Mouse (Mus musculus) lung, embryonic 16.5 days (tissue): ENCODE results near the gene Meltf. TPM values are rescaled to one million over a fixed set of nuclear protein-coding genes. Genes with fewer than 3 reads are reported as not detected.

Experiments used
- ATAC-seq: fragments of 200-750 bp; cut with Nextera tagmentation; 2 replicates; pipeline ENCODE4 v1.8.0; 2017; ENCODE audit warnings: low read depth, mild to moderate bottlenecking, moderate library complexity
- H3K27ac ChIP-seq: fragments of 300-500 bp; sonication (generic); 2 replicates; pipeline ENCODE4 v1.5.1; 2014; ENCODE audit warnings: mild to moderate bottlenecking, control low read depth, low read length
- H3K27me3 ChIP-seq: fragments of 300-500 bp; sonication (generic); 2 replicates; pipeline ENCODE4 v1.6.1; 2014; ENCODE audit warnings: low read depth, low read length, mixed read lengths; ENCODE audit not compliant: control insufficient read depth, insufficient read depth
- H3K36me3 ChIP-seq: fragments of 300-500 bp; sonication (generic); 2 replicates; pipeline ENCODE4 v1.6.1; 2014; ENCODE audit warnings: low read length; ENCODE audit not compliant: control insufficient read depth, insufficient read depth
- H3K4me1 ChIP-seq: fragments of 300-500 bp; sonication (generic); replicated peaks from 2 replicates; pipeline ENCODE4 v1.6.1; 2014; ENCODE audit warnings: low read length, mixed read lengths; ENCODE audit not compliant: control insufficient read depth, insufficient read depth
- H3K4me2 ChIP-seq: fragments of 300-500 bp; sonication (generic); 2 replicates; pipeline ENCODE4 v1.6.1; 2014; ENCODE audit warnings: low read depth, low read length, control low read depth
- H3K4me3 ChIP-seq: fragments of 300-500 bp; sonication (generic); 2 replicates; pipeline ENCODE4 v1.5.1; 2014; ENCODE audit warnings: mild to moderate bottlenecking, low read length, control low read depth
- H3K9ac ChIP-seq: fragments of 300-500 bp; sonication (generic); 2 replicates; pipeline ENCODE4 v1.6.1; 2014; ENCODE audit warnings: low read length, control low read depth
- H3K9me3 ChIP-seq: fragments of 300-500 bp; sonication (generic); 2 replicates; pipeline ENCODE4 v1.6.1; 2016; ENCODE audit warnings: low read length; ENCODE audit not compliant: control insufficient read depth
- WGBS: fragments of 180-500 bp; shearing (Covaris S2); extraction: QIAGEN DNeasy Blood & Tissue Kit; methylation state at CpG from one replicate; pipeline ENCODE4 v1.1.7; 2014; 5-methylcytosine and 5-hydroxymethylcytosine counted together
- polyA plus RNA-seq: library from polyadenylated mRNA; unstranded; fragments of >200 nt; fragmentation: Nextera tagmentation; extraction: Ambion mirVana; gene quantifications from 2 replicates; pipeline ENCODE4 v1.2.1, GENCODE M21; 2015

Meltf gene
- polyA plus RNA-seq, 1 experiment from 2014 or later: 0.13 TPM

- peak overlapping the region; percentile 36; the same call in 1 of the 2 replicates for H3K4me2 ChIP-seq
- peaks cover 11% of the 10 kb centered on the region for H3K4me1 ChIP-seq
- no peaks in the 10 kb centered on the region for H3K9me3 ChIP-seq
- H3K27me3 ChIP-seq: no peaks in the 10 kb centered on the region
- H3K36me3 ChIP-seq: no peaks in the 10 kb centered on the region
- no peak overlapping the region for H3K9ac ChIP-seq
- 48% methylated on average over 14 of the region's 14 CpGs for WGBS
- H3K4me3 ChIP-seq: no peak overlapping the region
- 0 out of 2 replicates have a peak, but pooled peaks have one; percentile 14 for ATAC-seq
- H3K27ac ChIP-seq: no peak overlapping the region
These were observed 4.7 kb downstream of the Meltf start for GRCm38 (mm10) chr16:31883302-31883701.

- no peak overlapping the region for H3K4me3 ChIP-seq
- WGBS: 15% methylated on average over 6 of the region's 6 CpGs
- H3K9me3 ChIP-seq: no peaks in the 10 kb centered on the region
- H3K27me3 ChIP-seq: no peaks in the 10 kb centered on the region
- ATAC-seq: peak; percentile 22; the same call in 1 of the 2 replicates
- no peaks in the 10 kb centered on the region for H3K36me3 ChIP-seq
- H3K9ac ChIP-seq: no peak overlapping the region
- H3K4me2 ChIP-seq: peak overlapping the region; percentile 36
- peaks cover 9% of the 10 kb centered on the region for H3K4me1 ChIP-seq
- H3K27ac ChIP-seq: no peak overlapping the region
These were observed 5.3 kb downstream of the Meltf start for GRCm38 (mm10) chr16:31883902-31884301.

- no peak for ATAC-seq
- Histone ChIP-seq H3K27me3 (no peaks in the 10 kb centered on the region), H3K4me3 (no peak overlapping the region), H3K4me1 (no peaks in the 10 kb centered on the region), H3K4me2 (no peak overlapping the region), H3K9me3 (no peaks in the 10 kb centered on the region), H3K9ac (no peak overlapping the region), H3K36me3 (no peaks in the 10 kb centered on the region), H3K27ac (no peak overlapping the region)
- WGBS: 77% methylated on average over 7 of the region's 7 CpGs
These were observed 12.3 kb downstream of the Meltf start for GRCm38 (mm10) chr16:31890907-31891306.

GRCm38 (mm10) chr16:31893396-31894141, 15.0 kb downstream of the Meltf start:
- H3K9me3 ChIP-seq: no peaks in the 10 kb centered on the region

GRCm38 (mm10) chr16:31896971-31897774, 18.6 kb downstream of the Meltf start:
- Histone ChIP-seq H3K9ac (peak overlapping the region; percentile 56), H3K9me3 (no peaks in the 10 kb centered on the region), H3K4me2 (peak overlapping the region; percentile 52), H3K4me1 (peaks cover 4% of the 10 kb centered on the region; the same call in 1 of the 2 replicates), H3K27ac (no peak overlapping the region), H3K4me3 (peak overlapping the region; percentile 29), H3K36me3 (no peaks in the 10 kb centered on the region), H3K27me3 (no peaks in the 10 kb centered on the region)
- ATAC-seq: peak; percentile 73
- 13% methylated on average over 29 of the region's 29 CpGs for whole genome bisulfite sequencing

More at GRCm38 (mm10) chr16:31893396-31894141, 15.0 kb downstream of the Meltf start:
- Histone ChIP-seq H3K4me3 (no peak overlapping the region), H3K4me1 (peaks cover 4% of the 10 kb centered on the region; the same call in 1 of the 2 replicates), H3K9ac (no peak overlapping the region), H3K36me3 (no peaks in the 10 kb centered on the region), H3K27ac (no peak overlapping the region), H3K4me2 (no peak overlapping the region), H3K27me3 (no peaks in the 10 kb centered on the region)
- no peak for ATAC-seq
- 68% methylated on average over 5 of the region's 5 CpGs for WGBS

- ATAC-seq: peak; percentile 48; the same call in 1 of the 2 replicates
- no peak overlapping the region for H3K9ac ChIP-seq
- peaks cover 4% of the 10 kb centered on the region; the same call in 1 of the 2 replicates for H3K4me1 ChIP-seq
- no peaks in the 10 kb centered on the region for H3K27me3 ChIP-seq
- 70% methylated on average over 18 of the region's 18 CpGs for WGBS
- H3K4me3 ChIP-seq: no peak overlapping the region
- H3K9me3 ChIP-seq: no peaks in the 10 kb centered on the region
- H3K36me3 ChIP-seq: no peaks in the 10 kb centered on the region
- no peak overlapping the region for H3K4me2 ChIP-seq
- H3K27ac ChIP-seq: no peak overlapping the region
These were observed 20.1 kb downstream of the Meltf start for GRCm38 (mm10) chr16:31898546-31899326.

- Histone ChIP-seq H3K27me3 (no peaks in the 10 kb centered on the region), H3K4me1 (peaks cover 8% of the 10 kb centered on the region; the same call in 1 of the 2 replicates), H3K4me3 (no peak overlapping the region), H3K27ac (no peak overlapping the region), H3K9me3 (no peaks in the 10 kb centered on the region), H3K4me2 (no peak overlapping the region), H3K36me3 (no peaks in the 10 kb centered on the region), H3K9ac (no peak overlapping the region)
- no peak for ATAC-seq
- 72% methylated on average over 1 of the region's 1 CpGs for WGBS
These were observed 23.3 kb downstream of the Meltf start for GRCm38 (mm10) chr16:31901886-31902285.

GRCm38 (mm10) chr16:31903239-31903638, 24.6 kb downstream of the Meltf start:
- 79% methylated on average over 8 of the region's 8 CpGs for WGBS
- Histone ChIP-seq H3K27me3 (no peaks in the 10 kb centered on the region), H3K9me3 (no peaks in the 10 kb centered on the region), H3K4me3 (no peak overlapping the region), H3K4me1 (peaks cover 5% of the 10 kb centered on the region; the same call in 1 of the 2 replicates), H3K9ac (no peak overlapping the region), H3K4me2 (no peak overlapping the region), H3K27ac (no peak overlapping the region), H3K36me3 (no peaks in the 10 kb centered on the region)
- no peak for ATAC-seq
